Mouse (Mus musculus) spleen, adult 2 months (tissue): Measurements from ENCODE around the gene Tbrg4.

Source experiments
- CTCF ChIP-seq: fragments of 200-500 bp; IDR thresholded peaks from 2 replicates; pipeline ENCODE4 v1.5.1; 2011; ENCODE audit warnings: mild to moderate bottlenecking, inconsistent platforms; ENCODE audit not compliant: insufficient read depth, insufficient read length, insufficient replicate concordance; ENCODE audit errors: extremely low read depth
- POLR2A ChIP-seq: fragments of 200-500 bp; IDR thresholded peaks from 2 replicates; pipeline ENCODE4 v1.6.1; 2011; ENCODE audit warnings: low read depth, low read length, inconsistent platforms

GRCm38 (mm10) chr11:6599831-6600230 lies 26.0 kb downstream of the Tbrg4 start:
- TF ChIP-seq POLR2A: no peak
- TF ChIP-seq CTCF: no peak
